Mouse (Mus musculus) hindbrain, embryonic 10.5 days (tissue): ENCODE measurements around the gene Rdh19. TPM values are rescaled to one million over a fixed set of nuclear protein-coding genes. Genes with fewer than 3 reads are reported as not detected.
"Not testable (repeated sequence)": the region's sequence is repeated elsewhere in the genome, so short reads cannot be mapped to it uniquely, and the experiment has no call there.

Source experiments
- DNase-seq: peaks from one replicate; pipeline ENCODE4 v3.0.0-alpha.2; 2017; ENCODE audit warnings: low spot score
- H3K27ac ChIP-seq: fragments of 300-500 bp; sonication (generic); 2 replicates; pipeline ENCODE4 v1.5.1; 2016; ENCODE audit warnings: mild to moderate bottlenecking, moderate library complexity
- H3K27me3 ChIP-seq: fragments of 300-500 bp; sonication (generic); 2 replicates; pipeline ENCODE4 v1.6.1; 2016; ENCODE audit warnings: mild to moderate bottlenecking; ENCODE audit not compliant: poor library complexity, insufficient read depth, severe bottlenecking
- H3K36me3 ChIP-seq: fragments of 300-500 bp; sonication (generic); 2 replicates; pipeline ENCODE4 v1.6.1; 2016; ENCODE audit warnings: mild to moderate bottlenecking, moderate library complexity
- H3K4me1 ChIP-seq: fragments of 300-500 bp; sonication (generic); replicated peaks from 2 replicates; pipeline ENCODE4 v1.6.1; 2016; ENCODE audit warnings: mild to moderate bottlenecking
- H3K4me3 ChIP-seq: fragments of 300-500 bp; sonication (generic); 2 replicates; pipeline ENCODE4 v1.5.1; 2016; ENCODE audit warnings: mild to moderate bottlenecking, moderate library complexity
- H3K9me3 ChIP-seq: fragments of 300-500 bp; sonication (generic); 2 replicates; pipeline ENCODE4 v1.6.1; 2016; ENCODE audit warnings: mild to moderate bottlenecking, moderate library complexity
- WGBS: fragments of 180-500 bp; shearing (Covaris S2); methylation state at CpG from one replicate; pipeline ENCODE4 v1.1.7; 2016; 5-methylcytosine and 5-hydroxymethylcytosine counted together
- polyA plus RNA-seq: library from polyadenylated mRNA; unstranded; fragments of >200 nt; fragmentation: Nextera tagmentation; extraction: Ambion mirVana; gene quantifications from 2 replicates; pipeline ENCODE4 v1.2.1, GENCODE M21; 2016

Gene Rdh19
- polyA plus RNA-seq, 1 experiment from 2014 or later = not detected

DNA sequence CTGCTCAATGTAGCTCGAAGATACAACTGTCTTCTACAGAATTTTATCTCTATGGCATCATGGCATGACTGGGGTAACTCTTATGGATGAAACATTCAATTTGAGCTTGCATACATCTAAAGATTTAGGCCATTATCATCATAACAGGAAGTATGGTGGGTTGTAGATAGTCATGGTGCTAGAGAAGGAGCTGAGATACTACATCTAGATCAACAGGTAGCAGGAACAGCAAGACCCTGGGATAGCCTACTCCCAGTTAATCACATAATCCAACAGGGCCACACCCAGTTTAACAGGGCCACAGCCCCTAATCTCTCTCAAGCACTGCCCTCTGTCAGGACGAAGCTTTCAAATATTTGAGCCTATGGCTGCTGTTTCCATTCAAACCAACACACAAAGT is 9.0 kb upstream of the Rdh19 start:
- no peaks in the 10 kb centered on the region for H3K27me3 ChIP-seq
- no peak overlapping the region for H3K27ac ChIP-seq
- peaks cover 6% of the 10 kb centered on the region; the same call in 1 of the 2 replicates for H3K9me3 ChIP-seq
- H3K4me1 ChIP-seq = no peaks in the 10 kb centered on the region
- no peaks in the 10 kb centered on the region for H3K36me3 ChIP-seq
- no peak overlapping the region for H3K4me3 ChIP-seq
- no peak for DNase-seq
- 77% methylated on average over 2 of the region's 2 CpGs for WGBS

DNA sequence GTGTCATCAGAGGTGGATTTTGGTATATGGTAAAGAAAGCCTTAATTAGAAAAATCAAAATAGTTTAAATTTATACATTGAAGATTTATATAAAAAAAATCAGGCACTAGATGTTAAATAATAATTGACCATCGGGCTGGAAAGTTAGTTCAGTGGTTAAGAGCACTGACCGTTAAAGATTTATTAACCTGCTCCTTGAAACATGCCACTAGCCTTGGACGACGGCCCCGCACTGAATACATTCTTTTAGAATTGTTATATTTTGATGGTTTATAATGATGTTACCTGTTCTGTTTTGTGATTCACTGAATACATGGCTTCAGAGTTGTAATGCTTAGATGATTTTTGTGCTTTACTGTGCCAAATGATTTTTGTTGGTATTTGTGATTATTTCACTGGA is 3.8 kb upstream of the Rdh19 start:
- not testable (repeated sequence) for DNase-seq, H3K27ac ChIP-seq, H3K4me1 ChIP-seq, H3K4me3 ChIP-seq, H3K9me3 ChIP-seq, H3K36me3 ChIP-seq, H3K27me3 ChIP-seq
- 95% methylated on average over 5 of the region's 5 CpGs for WGBS

DNA sequence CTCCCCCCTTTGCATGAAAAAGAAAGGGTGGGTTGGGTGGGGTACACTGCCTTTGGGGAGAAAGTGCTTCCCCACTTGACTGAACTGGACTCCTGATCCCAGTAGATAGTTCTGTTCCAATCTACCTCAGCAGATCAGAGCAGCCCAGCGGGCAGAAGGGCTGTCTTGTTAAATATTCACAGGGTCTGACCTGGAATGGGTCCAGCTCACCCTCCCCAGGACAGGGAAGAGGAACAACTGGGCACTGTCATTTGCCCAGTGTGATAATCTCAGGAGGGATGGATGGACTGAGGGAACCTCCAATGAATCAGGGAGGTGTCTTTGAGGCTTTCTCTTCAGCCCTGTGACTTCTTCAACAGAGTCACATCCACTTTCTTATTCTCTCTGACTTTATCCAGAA is 1.6 kb upstream of the Rdh19 start:
- H3K36me3 ChIP-seq = no peaks in the 10 kb centered on the region
- DNase-seq = no peak
- H3K9me3 ChIP-seq = no peaks in the 10 kb centered on the region
- no peak overlapping the region for H3K4me3 ChIP-seq
- no peaks in the 10 kb centered on the region for H3K4me1 ChIP-seq
- no peaks in the 10 kb centered on the region for H3K27me3 ChIP-seq
- no peak overlapping the region for H3K27ac ChIP-seq
- 89% methylated on average over 1 of the region's 1 CpGs for WGBS

DNA sequence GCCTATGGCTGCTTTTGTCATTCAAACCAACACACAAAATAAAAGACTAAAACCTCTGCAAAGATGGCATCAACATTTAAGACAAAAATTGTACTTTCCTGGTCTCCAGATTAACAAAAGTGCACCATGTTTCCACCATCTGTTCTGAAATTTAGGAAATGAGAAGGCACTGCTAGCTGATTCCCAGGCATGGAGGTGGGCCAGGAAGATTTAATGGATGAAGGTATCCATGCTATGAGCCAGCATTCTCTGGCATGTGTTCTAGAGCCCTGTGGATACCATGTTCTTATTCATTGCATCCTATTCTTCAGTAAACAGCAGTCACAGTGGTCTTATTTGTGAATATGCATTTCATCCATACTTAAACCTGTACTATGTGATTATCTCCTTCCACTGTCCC is 6.6 kb downstream of the Rdh19 start:
- Histone ChIP-seq H3K9me3 (no peaks in the 10 kb centered on the region), H3K36me3 (no peaks in the 10 kb centered on the region), H3K27me3 (no peaks in the 10 kb centered on the region), H3K4me1 (no peaks in the 10 kb centered on the region), H3K4me3 (no peak overlapping the region), H3K27ac (no peak overlapping the region)
- no peak for DNase-seq

DNA sequence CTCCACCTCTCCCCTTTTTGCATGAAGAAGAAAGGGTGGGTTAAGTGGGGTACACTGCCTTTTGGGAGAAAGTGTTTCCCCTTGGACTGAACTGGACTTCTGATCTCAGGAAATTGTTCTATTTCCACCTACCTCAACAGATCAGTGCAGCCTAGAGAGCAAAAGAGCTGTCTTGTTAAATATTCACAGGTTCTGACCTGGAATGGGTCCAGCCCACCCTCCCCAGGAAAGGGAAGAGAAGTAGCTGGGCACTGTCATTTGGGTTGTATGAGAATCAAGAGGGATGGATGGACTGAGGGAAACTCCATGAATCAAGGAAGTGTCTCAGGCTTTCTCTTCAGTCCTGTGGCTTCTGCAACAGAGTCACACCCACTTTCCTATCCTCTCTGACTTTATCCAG is 15.2 kb downstream of the Rdh19 start:
- Histone ChIP-seq H3K27ac (no peak overlapping the region), H3K27me3 (no peaks in the 10 kb centered on the region), H3K36me3 (no peaks in the 10 kb centered on the region), H3K4me3 (no peak overlapping the region), H3K9me3 (peaks cover 2% of the 10 kb centered on the region; the same call in 1 of the 2 replicates), H3K4me1 (no peaks in the 10 kb centered on the region)
- DNase-seq = no peak

DNA sequence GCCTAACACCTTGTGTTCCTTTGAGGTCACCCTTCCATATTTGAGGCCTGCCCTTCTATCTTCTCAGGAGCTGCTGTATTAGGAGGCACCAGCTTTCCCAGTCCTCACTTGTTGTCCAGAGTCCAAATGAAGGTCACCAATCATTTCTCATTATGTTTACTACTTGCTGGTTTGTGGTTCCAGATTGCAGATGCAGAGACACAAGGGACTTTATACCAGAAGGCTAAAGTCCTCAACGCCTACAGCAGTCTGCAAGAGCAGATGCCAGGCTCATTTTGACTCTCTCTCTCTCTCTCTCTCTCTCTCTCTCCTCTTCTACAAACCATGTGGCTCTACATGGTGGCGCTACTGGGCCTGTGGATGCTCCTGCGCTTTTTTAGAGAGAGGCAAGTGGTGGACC is 16.5 kb downstream of the Rdh19 start, which contains the start of gene Rdh16f2:
Gene Rdh16f2, plus strand, starts transcription at position 243 of the 400 bp plus-strand sequence.
- Histone ChIP-seq H3K27me3 (no peaks in the 10 kb centered on the region), H3K27ac (no peak within 1 kb of the TSS), H3K36me3 (no peaks in the 10 kb centered on the region), H3K4me3 (no peak within 1 kb of the TSS), H3K4me1 (no peaks in the 10 kb centered on the region), H3K9me3 (peaks cover 9% of the 10 kb centered on the region; the same call in 1 of the 2 replicates)
- 80% methylated on average over 3 of the region's 3 CpGs for WGBS
- no peak for DNase-seq

DNA sequence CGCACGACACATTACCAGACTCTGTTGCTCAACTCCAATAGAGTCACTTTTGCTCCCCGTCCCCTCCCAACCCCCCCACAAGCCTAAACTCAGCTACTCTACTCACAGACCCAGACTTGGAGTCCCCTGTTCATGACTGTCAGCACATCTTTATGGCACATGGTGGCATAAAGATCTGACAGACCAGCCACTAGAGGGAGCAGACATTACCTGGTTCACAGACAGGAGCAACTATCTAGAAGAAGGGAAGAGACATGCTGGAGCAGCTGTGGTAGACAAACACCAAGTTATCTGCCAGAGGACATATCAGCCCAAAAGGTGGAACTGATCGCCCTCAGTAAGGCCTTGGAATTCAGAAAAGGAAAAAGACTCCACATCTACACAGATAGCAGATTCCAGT is 22.8 kb downstream of the Rdh19 start:
- Histone ChIP-seq H3K27ac (no peak overlapping the region), H3K36me3 (no peaks in the 10 kb centered on the region), H3K9me3 (peaks cover 9% of the 10 kb centered on the region; the same call in 1 of the 2 replicates), H3K4me1 (no peaks in the 10 kb centered on the region), H3K4me3 (no peak overlapping the region), H3K27me3 (no peaks in the 10 kb centered on the region)
- WGBS = 78% methylated on average over 4 of the region's 4 CpGs
- no peak for DNase-seq

DNA sequence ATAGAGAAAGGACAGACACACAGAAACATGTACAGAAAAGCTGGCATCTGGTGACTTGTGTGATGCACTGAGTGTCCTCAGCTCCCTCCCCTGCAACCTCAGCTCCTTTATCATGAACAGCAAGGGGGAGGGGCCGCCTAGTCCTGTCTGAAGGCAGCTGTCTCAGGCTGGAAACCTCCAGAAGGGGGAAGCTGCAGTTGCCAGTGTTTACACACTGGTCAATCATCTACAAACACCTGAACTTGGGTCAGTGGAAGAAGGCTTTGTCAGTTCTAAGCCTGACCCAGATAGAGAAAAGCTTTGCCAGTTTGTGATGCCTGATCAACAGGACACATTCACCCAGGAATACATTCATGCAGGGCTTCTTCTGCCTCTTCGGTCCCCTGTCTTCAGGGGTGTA is 28.0 kb downstream of the Rdh19 start:
- H3K4me1 ChIP-seq = no peaks in the 10 kb centered on the region
- no peak overlapping the region for H3K27ac ChIP-seq
- H3K36me3 ChIP-seq = no peaks in the 10 kb centered on the region
- H3K4me3 ChIP-seq = no peak overlapping the region
- H3K9me3 ChIP-seq = no peaks in the 10 kb centered on the region
- no peaks in the 10 kb centered on the region for H3K27me3 ChIP-seq
- 60% methylated on average over 2 of the region's 2 CpGs for WGBS
- DNase-seq = no peak

DNA sequence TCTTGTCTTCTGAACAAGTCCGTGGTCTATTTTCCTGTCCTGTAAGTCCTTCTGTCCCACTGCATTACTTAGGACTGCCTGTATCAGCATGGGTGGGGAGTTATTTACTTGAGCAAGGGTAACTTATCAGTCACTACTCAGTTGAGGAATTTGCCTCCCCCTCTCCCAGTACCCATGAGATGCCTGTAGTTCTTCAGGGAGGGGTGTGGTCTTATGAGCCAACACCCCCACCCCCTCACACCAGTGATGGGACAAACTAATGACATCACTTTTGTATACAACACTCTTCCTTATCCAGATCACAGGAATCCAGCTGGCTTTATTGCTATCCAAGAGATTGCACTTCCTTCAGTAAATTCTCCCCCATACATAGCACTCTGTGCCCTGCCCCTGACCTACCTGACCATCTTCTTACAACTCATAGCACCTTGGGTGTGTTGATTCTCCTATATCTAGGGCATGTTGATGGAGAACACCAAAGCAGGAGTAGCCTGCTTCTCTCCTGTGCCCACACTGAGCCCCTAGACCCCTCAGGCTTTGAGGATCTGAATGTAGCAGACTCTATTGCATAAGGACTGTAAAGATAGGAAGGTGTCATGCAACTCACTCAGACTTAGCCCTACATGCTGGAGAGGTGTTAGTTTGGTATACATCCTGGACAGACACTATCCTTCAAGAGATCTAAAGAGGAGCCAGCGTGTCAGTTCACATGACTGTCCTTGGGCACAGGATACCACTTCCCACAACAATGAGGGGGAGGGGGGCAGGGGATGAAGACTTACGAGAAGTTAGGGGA is 28.7 kb downstream of the Rdh19 start:
- Histone ChIP-seq H3K9me3 (no peaks in the 10 kb centered on the region), H3K27me3 (no peaks in the 10 kb centered on the region), H3K4me1 (no peaks in the 10 kb centered on the region), H3K36me3 (no peaks in the 10 kb centered on the region), H3K27ac (no peak overlapping the region), H3K4me3 (no peak overlapping the region)
- DNase-seq = no peak
- 78% methylated on average over 3 of the region's 3 CpGs for WGBS

DNA sequence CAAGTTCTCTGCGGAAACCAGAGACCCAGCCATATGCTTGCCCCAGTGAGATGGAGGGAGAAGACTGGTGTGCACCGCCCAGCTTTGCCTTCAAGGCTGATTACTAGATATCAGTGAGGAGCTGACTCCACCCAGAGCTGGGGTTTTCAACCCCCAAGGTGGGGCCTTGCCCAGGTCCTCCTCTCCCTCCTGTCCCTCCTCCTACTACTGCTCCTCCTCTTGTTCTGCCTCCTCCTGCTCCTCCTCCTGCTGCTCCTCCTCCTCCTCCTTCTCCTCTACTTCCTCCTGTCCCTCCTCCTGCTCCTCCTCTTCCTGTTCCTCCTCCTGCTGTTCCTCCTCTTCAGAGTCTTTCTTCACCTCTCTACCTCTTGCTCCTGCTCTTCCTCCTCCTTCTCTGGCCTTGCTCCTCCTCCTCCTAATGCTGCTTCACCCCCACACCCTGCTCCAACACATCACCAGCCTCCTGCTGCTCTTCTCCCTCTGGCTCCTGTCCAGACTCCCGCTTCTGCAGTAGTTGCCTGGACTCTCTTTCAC is 29.5 kb downstream of the Rdh19 start:
- H3K4me3 ChIP-seq = no peak overlapping the region
- H3K27me3 ChIP-seq = no peaks in the 10 kb centered on the region
- no peaks in the 10 kb centered on the region for H3K9me3 ChIP-seq
- no peak for DNase-seq
- H3K36me3 ChIP-seq = no peaks in the 10 kb centered on the region
- H3K4me1 ChIP-seq = no peaks in the 10 kb centered on the region
- 86% methylated on average over 3 of the region's 3 CpGs for WGBS
- no peak overlapping the region for H3K27ac ChIP-seq

DNA sequence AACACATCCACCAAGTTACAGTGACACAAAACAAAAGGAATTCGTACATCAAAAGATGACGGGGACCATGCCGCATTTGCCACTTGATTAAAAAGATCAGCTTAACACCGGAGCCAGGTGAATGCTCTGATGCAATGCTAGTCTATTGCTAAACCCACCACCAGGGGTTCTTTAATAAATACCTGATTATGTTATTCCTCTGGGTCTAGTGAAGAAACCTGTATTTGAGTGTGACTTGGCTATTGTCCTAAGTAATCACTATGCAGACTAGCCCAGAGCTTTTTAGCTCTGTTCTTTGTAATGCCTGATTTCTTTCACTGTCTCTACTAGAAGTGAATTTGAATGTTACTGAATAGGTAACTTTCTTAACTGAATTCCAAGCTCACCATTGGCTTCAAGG is 31.3 kb downstream of the Rdh19 start:
- Histone ChIP-seq H3K4me1 (no peaks in the 10 kb centered on the region), H3K27ac (no peak overlapping the region), H3K36me3 (no peaks in the 10 kb centered on the region), H3K4me3 (no peak overlapping the region), H3K27me3 (no peaks in the 10 kb centered on the region), H3K9me3 (no peaks in the 10 kb centered on the region)
- DNase-seq = no peak
- whole genome bisulfite sequencing = 88% methylated on average over 4 of the region's 4 CpGs

DNA sequence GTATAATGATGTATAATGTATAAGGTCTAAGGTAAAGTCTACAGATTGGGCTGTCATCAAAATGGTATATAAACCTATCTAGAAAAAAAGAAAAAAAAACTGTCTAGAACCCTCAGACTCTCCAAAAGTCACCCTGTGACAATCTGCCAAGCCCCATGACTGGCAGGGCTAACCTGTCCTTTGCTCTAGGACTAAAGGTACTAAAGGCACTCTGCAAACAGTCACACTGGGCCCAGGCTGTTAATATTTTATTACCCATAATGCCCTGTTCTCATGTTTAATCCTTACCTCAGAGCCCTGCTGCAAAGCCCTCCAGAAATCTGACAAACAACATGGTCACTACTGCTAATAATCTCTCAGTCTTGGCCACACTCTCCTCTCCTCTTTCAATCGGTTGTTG is 36.8 kb downstream of the Rdh19 start:
- Histone ChIP-seq H3K4me1 (peaks cover 5% of the 10 kb centered on the region; the same call in 1 of the 2 replicates), H3K36me3 (no peaks in the 10 kb centered on the region), H3K9me3 (no peaks in the 10 kb centered on the region), H3K27ac (no peak overlapping the region), H3K4me3 (no peak overlapping the region), H3K27me3 (no peaks in the 10 kb centered on the region)
- no peak for DNase-seq
- 78% methylated on average over 1 of the region's 1 CpGs for WGBS

DNA sequence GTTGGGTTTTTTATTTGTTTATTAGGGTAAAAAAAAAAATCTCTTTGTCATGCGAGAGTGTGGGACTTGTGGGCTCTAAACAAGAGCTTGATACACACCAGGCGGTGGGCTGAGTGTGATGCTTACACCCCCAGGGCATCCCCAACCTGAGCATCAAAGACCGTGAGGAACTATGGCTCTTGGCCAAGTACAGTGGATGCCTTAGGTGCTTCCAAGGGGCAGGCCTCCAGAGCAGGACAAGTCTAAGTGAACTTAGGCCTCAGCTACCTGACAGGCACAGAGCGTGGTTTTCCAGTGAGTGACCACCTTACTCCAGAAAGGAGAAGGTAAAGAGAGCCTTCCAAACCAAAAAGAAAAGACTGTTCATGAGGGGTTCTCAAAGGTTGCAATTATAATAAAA is 37.2 kb downstream of the Rdh19 start:
- H3K27me3 ChIP-seq = no peaks in the 10 kb centered on the region
- H3K4me3 ChIP-seq = no peak overlapping the region
- H3K9me3 ChIP-seq = no peaks in the 10 kb centered on the region
- DNase-seq = no peak
- H3K4me1 ChIP-seq = peaks cover 5% of the 10 kb centered on the region; the same call in 1 of the 2 replicates
- no peak overlapping the region for H3K27ac ChIP-seq
- 86% methylated on average over 4 of the region's 4 CpGs for WGBS
- H3K36me3 ChIP-seq = no peaks in the 10 kb centered on the region
